Mouse (Mus musculus): ENCODE results near the gene Alms1. TPM values are rescaled to one million over a fixed set of nuclear protein-coding genes. Genes with fewer than 3 reads are reported as not detected.
A peak's percentile ranks its signal among the peaks of the same experiment; 100 is the strongest.

The Alms1 gene
- total and polyA plus RNA-seq, 3 experiments: 2.3 to 3.6 (median 2.8) TPM

- Histone ChIP-seq H3K9ac (ENCODE audit: insufficient read depth, low read depth) (no peak overlapping the region), H3K4me3 (replicated peaks in 1 of 3; ENCODE audit: low read depth in 2 of 3, low read length in 2 of 3, poor library complexity in 1 of 3) (peak overlapping the region in 1 of 3 experiments; percentile 74), H3K4me1 (ENCODE audit: control insufficient read depth in 1 of 2, insufficient read depth in 2 of 2) (peaks cover 2 to 21% of the 10 kb centered on the region in 2 experiments; a peak in 2 of 4 replicates), H3K27me3 (replicated peaks) (peaks cover 11% of the 10 kb centered on the region), H3K9me3 (replicated peaks; ENCODE audit: low read length) (no peaks in the 10 kb centered on the region), H3K4me2 (ENCODE audit: insufficient read depth, low read depth, poor library complexity, severe bottlenecking) (peak overlapping the region; percentile 54), H3K79me2 (replicated peaks; ENCODE audit: control insufficient read depth, extremely low read depth, insufficient read depth, poor library complexity, severe bottlenecking) (peaks cover 7% of the 10 kb centered on the region), H3K27ac (ENCODE audit: insufficient read depth, low read depth) (no peak overlapping the region), H3K36me3 (replicated peaks in 1 of 2; ENCODE audit: control insufficient read depth in 1 of 2, insufficient read depth in 1 of 2, low read length in 1 of 2) (no peaks in the 10 kb centered on the region)
- peak; percentile 10 for DNase-seq (ENCODE audit: extremely low read depth)
- in situ Hi-C loops (cut with MboI; ENCODE audit: low pct_ligation_motif_present, low pct_unique_long_range_greater_than_20kb, low sequenced_read_pairs) (loop anchor here (25.0 kb wide), 1 partner anchor 325 kb away; the partner anchor contains the start of genes Nat8f1, Nat8f4 and Tprkb), dilution Hi-C loops (cut with MboI; ENCODE audit: extremely low pct_ligation_motif_present, extremely low pct_unique_long_range_greater_than_20kb, low sequenced_read_pairs) (no loop called here)
- TF ChIP-seq UBTF (IDR thresholded peaks at IDR 0.05; ENCODE audit: low read depth, low read length) (no peak), PAX5 (IDR thresholded peaks at IDR 0.05; ENCODE audit: low read length) (no peak), USF2 (conservative IDR thresholded peaks at IDR 0.05; ENCODE audit: low read depth, low read length) (no peak), SIN3A (IDR thresholded peaks at IDR 0.05; ENCODE audit: low read length) (no peak), E2F4 (IDR thresholded peaks at IDR 0.05; ENCODE audit: insufficient replicate concordance, low read depth, low read length) (no peak), SMC3 (IDR thresholded peaks at IDR 0.05; ENCODE audit: low read depth, low read length) (no peak), MEF2A (IDR thresholded peaks at IDR 0.05; ENCODE audit: borderline replicate concordance, low read depth, low read length) (no peak), JUN (IDR thresholded peaks at IDR 0.05; ENCODE audit: insufficient read depth, low read depth, low read length) (no peak), CTCF (conservative IDR thresholded peaks at IDR 0.05 in 1 of 2, IDR thresholded peaks at IDR 0.05 in 1 of 2; ENCODE audit: low read depth in 2 of 2, low read length in 2 of 2) (peak in 1 of 2 experiments; percentile 46; a peak in 2 of 4 replicates), MAFK (IDR thresholded peaks at IDR 0.05; ENCODE audit: insufficient replicate concordance, low read length) (no peak), ETS1 (conservative IDR thresholded peaks at IDR 0.05; ENCODE audit: low read depth, low read length) (no peak), NELFE (IDR thresholded peaks at IDR 0.05; ENCODE audit: low read depth, low read length) (no peak), CHD2 (IDR thresholded peaks at IDR 0.05; ENCODE audit: low read length) (no peak), MXI1 (IDR thresholded peaks at IDR 0.05; ENCODE audit: low read depth, low read length) (no peak), BHLHE40 (IDR thresholded peaks at IDR 0.05; ENCODE audit: low read depth, low read length) (no peak), JUND (conservative IDR thresholded peaks at IDR 0.05; ENCODE audit: low read depth, low read length) (no peak), RAD21 (IDR thresholded peaks at IDR 0.05; ENCODE audit: low read depth, low read length) (peak; percentile 23), ZNF384 (IDR thresholded peaks at IDR 0.05; ENCODE audit: low read depth, low read length) (no peak)
Measured at GRCm38 (mm10) chr6:85586805-85587367, 445 bp upstream of the Alms1 start.

GRCm38 (mm10) chr6:85588164-85588563 is 833 bp downstream of the Alms1 start:
- Histone ChIP-seq H3K9ac (ENCODE audit: insufficient read depth, low read depth) (peak overlapping the region; percentile 71), H3K27me3 (replicated peaks) (peaks cover 10% of the 10 kb centered on the region), H3K27ac (ENCODE audit: insufficient read depth, low read depth) (no peak overlapping the region), H3K9me3 (replicated peaks; ENCODE audit: low read length) (no peaks in the 10 kb centered on the region), H3K4me2 (ENCODE audit: insufficient read depth, low read depth, poor library complexity, severe bottlenecking) (peak overlapping the region; percentile 95), H3K79me2 (replicated peaks; ENCODE audit: control insufficient read depth, extremely low read depth, insufficient read depth, poor library complexity, severe bottlenecking) (peaks cover 7% of the 10 kb centered on the region), H3K4me1 (ENCODE audit: control insufficient read depth in 1 of 2, insufficient read depth in 2 of 2) (peaks cover 2 to 21% of the 10 kb centered on the region in 2 experiments; a peak in 2 of 4 replicates), H3K36me3 (replicated peaks in 1 of 2; ENCODE audit: control insufficient read depth in 1 of 2, insufficient read depth in 1 of 2, low read length in 1 of 2) (no peaks in the 10 kb centered on the region), H3K4me3 (replicated peaks in 1 of 3; ENCODE audit: low read depth in 2 of 3, low read length in 2 of 3, poor library complexity in 1 of 3) (peak overlapping the region; percentile 72 to 94 (median 74))
- TF ChIP-seq MAX (IDR thresholded peaks at IDR 0.05; ENCODE audit: low read length) (no peak), ZMIZ1 (IDR thresholded peaks at IDR 0.05; ENCODE audit: low read depth, low read length) (no peak), NRF1 (IDR thresholded peaks at IDR 0.05; ENCODE audit: low read depth, low read length) (no peak), POLR2A (IDR thresholded peaks at IDR 0.05; ENCODE audit: low read depth, low read length) (no peak), CHD1 (IDR thresholded peaks at IDR 0.05; ENCODE audit: low read depth, low read length) (no peak), ZC3H11A (IDR thresholded peaks at IDR 0.05; ENCODE audit: low read depth, low read length) (no peak), BHLHE40 (IDR thresholded peaks at IDR 0.05; ENCODE audit: low read depth, low read length) (no peak), JUN (IDR thresholded peaks at IDR 0.05; ENCODE audit: insufficient read depth, low read depth, low read length) (no peak), EP300 (IDR thresholded peaks at IDR 0.05; ENCODE audit: low read length) (no peak), ZNF384 (IDR thresholded peaks at IDR 0.05; ENCODE audit: low read depth, low read length) (no peak), MAZ (IDR thresholded peaks at IDR 0.05; ENCODE audit: low read depth, low read length) (no peak), TBP (conservative IDR thresholded peaks at IDR 0.05; ENCODE audit: low read depth, low read length) (no peak), CHD2 (IDR thresholded peaks at IDR 0.05; ENCODE audit: low read length) (no peak), MAFK (IDR thresholded peaks at IDR 0.05; ENCODE audit: insufficient replicate concordance, low read length) (no peak), USF2 (conservative IDR thresholded peaks at IDR 0.05; ENCODE audit: low read depth, low read length) (no peak)
- dilution Hi-C loops (cut with MboI; ENCODE audit: extremely low pct_ligation_motif_present, extremely low pct_unique_long_range_greater_than_20kb, low sequenced_read_pairs) (no loop called here), in situ Hi-C loops (cut with MboI; ENCODE audit: low pct_ligation_motif_present, low pct_unique_long_range_greater_than_20kb, low sequenced_read_pairs) (loop anchor here (25.0 kb wide), 1 partner anchor 324 kb away; the partner anchor contains the start of genes Nat8f1, Nat8f4 and Tprkb)
- DNase-seq (ENCODE audit: extremely low read depth): no peak

Measured in CH12.LX (cell line).